Mouse (Mus musculus): ENCODE data around the gene Selplg. TPM values are rescaled to one million over a fixed set of nuclear protein-coding genes. Genes with fewer than 3 reads are reported as not detected.

Gene Selplg
- polyA plus RNA-seq, 1 experiment = 43.5 TPM

DNA sequence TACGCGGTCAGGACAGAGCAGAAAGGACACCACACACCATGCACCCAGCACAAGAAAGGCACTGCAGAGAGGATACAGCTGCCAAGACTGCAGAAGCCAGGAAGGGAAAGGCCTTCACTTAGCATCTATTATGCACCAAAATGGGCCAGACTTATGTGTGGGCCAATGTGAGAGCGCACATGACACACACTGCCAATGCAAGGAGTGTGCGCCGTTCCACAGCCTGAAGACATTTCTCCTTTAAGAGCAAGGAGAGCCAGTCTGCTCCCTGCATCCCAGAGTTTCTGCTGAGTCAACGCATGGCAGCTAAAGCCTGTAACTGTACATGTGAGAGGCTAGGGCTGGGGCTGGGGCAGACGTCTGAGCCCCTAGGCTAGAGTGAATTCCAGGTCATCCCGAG lies 63.6 kb downstream of the Selplg start:
- TF ChIP-seq CTCF (IDR thresholded peaks at IDR 0.05; ENCODE audit: extremely low read depth, insufficient read depth, low read length) = no peak
- TF ChIP-seq POLR2A (IDR thresholded peaks at IDR 0.05; ENCODE audit: extremely low read depth, insufficient read depth, low read length) = 0 out of 2 replicates have a peak, but pooled peaks have one; percentile 34
- H3K4me1 ChIP-seq (ENCODE audit: control insufficient read depth, insufficient read depth, low read length) = peaks cover 6% of the 10 kb centered on the region
- no peak overlapping the region for H3K27ac ChIP-seq (ENCODE audit: insufficient read depth, low read length)
- no peak overlapping the region for H3K4me3 ChIP-seq (ENCODE audit: insufficient read depth, low read length)

Other genes starting within 250 kb of the Selplg start
- 3.9 and 4.0 TPM in 2 replicates for gene Cmklr1, start 182.2 kb downstream of the Selplg start, polyA plus RNA-seq (2012; rRNA removed)
- not detected in 2 replicates for gene 1700069L16Rik, start 107.9 kb downstream of the Selplg start, polyA plus RNA-seq (2012; rRNA removed)
- gene Ficd, start 96.8 kb downstream of the Selplg start, polyA plus RNA-seq (2012; rRNA removed) = 8.2 and 8.5 TPM in 2 replicates
- 33.2 and 39.0 TPM in 2 replicates for gene Sart3, start 60.1 kb downstream of the Selplg start, polyA plus RNA-seq (2012; rRNA removed)
- gene Iscu, start 59.9 kb downstream of the Selplg start, polyA plus RNA-seq (2012; rRNA removed) = 190 and 196 TPM in 2 replicates
- gene Tmem119, start 32.1 kb downstream of the Selplg start, polyA plus RNA-seq (2012; rRNA removed) = 25.4 and 26.0 TPM in 2 replicates
- 66.1 and 70.5 TPM in 2 replicates for gene Coro1c, start 76.1 kb upstream of the Selplg start, polyA plus RNA-seq (2012; rRNA removed)
- gene Ssh1, start 161.2 kb upstream of the Selplg start, polyA plus RNA-seq (2012; rRNA removed) = 9.8 and 10.3 TPM in 2 replicates
- gene Dao, start 171.1 kb upstream of the Selplg start, polyA plus RNA-seq (2012; rRNA removed) = 0.06 TPM in 1 of 2 replicates, not detected in the other
- gene Usp30, start 232.8 kb upstream of the Selplg start, polyA plus RNA-seq (2012; rRNA removed) = 36.6 and 38.1 TPM in 2 replicates

Data from cortical plate, adult 2 months (tissue).